Mouse (Mus musculus): ENCODE results near the gene Acer3.

GRCm38 (mm10) chr7:98308607-98309218, 12.3 kb downstream of the Acer3 start:
- TF ChIP-seq CTCF (IDR thresholded peaks at IDR 0.05; ENCODE audit: borderline replicate concordance, control insufficient read depth, extremely low read depth, insufficient read depth, low read length, poor library complexity) (no peak), POLR2A (IDR thresholded peaks at IDR 0.05; ENCODE audit: control insufficient read depth, extremely low read depth, insufficient read depth, low read length, poor library complexity) (no peak)

Measured in thymus, adult 2 months (tissue).